Mouse (Mus musculus) neural tube, embryonic 12.5 days (tissue): Measurements from ENCODE around the gene Arhgef18. TPM values are rescaled to one million over a fixed set of nuclear protein-coding genes. Genes with fewer than 3 reads are reported as not detected.

Experiments
- ATAC-seq: fragments of 200-750 bp; cut with Nextera tagmentation; 2 replicates; pipeline ENCODE4 v1.8.0; 2017; ENCODE audit warnings: low read depth, mild to moderate bottlenecking, moderate TSS enrichment, moderate library complexity; ENCODE audit not compliant: low FRiP score
- H3K27ac ChIP-seq: fragments of 300-500 bp; sonication (generic); 2 replicates; pipeline ENCODE4 v1.5.1; 2016
- H3K27me3 ChIP-seq: fragments of 300-500 bp; sonication (generic); replicated peaks from 2 replicates; pipeline ENCODE4 v1.6.1; 2016; ENCODE audit warnings: mild to moderate bottlenecking
- H3K36me3 ChIP-seq: fragments of 300-500 bp; sonication (generic); 2 replicates; pipeline ENCODE4 v1.6.1; 2016; ENCODE audit warnings: mild to moderate bottlenecking
- H3K4me1 ChIP-seq: fragments of 300-500 bp; sonication (generic); 2 replicates; pipeline ENCODE4 v1.6.1; 2016
- H3K4me2 ChIP-seq: fragments of 300-500 bp; sonication (generic); replicated peaks from 2 replicates; pipeline ENCODE4 v1.6.1; 2016; ENCODE audit warnings: mild to moderate bottlenecking
- H3K4me3 ChIP-seq: fragments of 300-500 bp; sonication (generic); 2 replicates; pipeline ENCODE4 v1.5.1; 2016
- H3K9ac ChIP-seq: fragments of 300-500 bp; sonication (generic); 2 replicates; pipeline ENCODE4 v1.6.1; 2016; ENCODE audit warnings: mild to moderate bottlenecking
- H3K9me3 ChIP-seq: fragments of 300-500 bp; sonication (generic); 2 replicates; pipeline ENCODE4 v1.6.1; 2016; ENCODE audit warnings: mild to moderate bottlenecking
- WGBS: fragments of 180-500 bp; shearing (Covaris S2); methylation state at CpG from one replicate; pipeline ENCODE4 v1.1.7; 2016; 5-methylcytosine and 5-hydroxymethylcytosine counted together
- polyA plus RNA-seq: library from polyadenylated mRNA; unstranded; fragments of >200 nt; fragmentation: Nextera tagmentation; extraction: Ambion mirVana; gene quantifications from 2 replicates; pipeline ENCODE4 v1.2.1, GENCODE M21; 2016

The Arhgef18 gene
- polyA plus RNA-seq, 1 experiment from 2014 or later = 12.1 TPM

DNA sequence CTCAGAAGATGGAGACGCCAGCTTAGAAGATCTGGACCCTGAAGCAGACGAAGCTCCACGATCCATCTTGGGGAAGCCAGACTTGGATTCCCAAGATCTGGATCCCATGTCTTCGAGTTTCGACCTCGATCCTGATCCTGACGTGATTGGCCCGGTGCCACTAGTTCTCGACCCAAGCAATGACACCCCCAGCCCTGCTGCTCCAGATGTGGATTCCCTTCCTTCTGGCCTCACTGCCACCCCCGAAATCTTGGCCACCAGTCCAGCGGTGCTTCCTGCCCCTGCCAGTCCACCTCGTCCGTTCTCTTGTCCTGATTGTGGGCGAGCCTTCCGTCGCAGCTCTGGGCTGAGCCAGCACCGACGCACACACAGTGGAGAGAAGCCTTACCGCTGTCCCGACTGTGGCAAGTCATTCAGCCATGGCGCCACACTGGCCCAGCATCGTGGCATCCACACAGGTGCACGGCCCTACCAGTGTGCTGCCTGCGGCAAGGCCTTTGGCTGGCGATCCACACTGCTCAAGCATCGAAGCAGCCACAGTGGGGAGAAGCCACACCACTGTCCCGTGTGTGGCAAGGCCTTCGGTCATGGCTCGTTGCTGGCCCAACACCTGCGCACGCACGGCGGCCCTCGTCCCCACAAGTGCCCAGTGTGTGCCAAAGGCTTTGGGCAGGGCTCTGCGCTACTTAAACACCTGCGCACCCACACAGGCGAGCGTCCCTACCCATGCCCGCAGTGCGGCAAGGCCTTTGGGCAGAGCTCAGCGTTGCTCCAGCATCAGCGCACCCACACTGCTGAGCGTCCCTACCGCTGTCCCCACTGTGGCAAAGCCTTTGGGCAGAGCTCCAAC, 103.0 kb downstream of the Arhgef18 start:
- WGBS = 95% methylated on average over 44 of the region's 44 CpGs
- no peaks in the 10 kb centered on the region for H3K27me3 ChIP-seq
- H3K4me1 ChIP-seq = peaks cover 14% of the 10 kb centered on the region

GRCm38 (mm10) chr8:3496428-3496748, 103.6 kb downstream of the Arhgef18 start:
- no peak for ATAC-seq
- H3K4me2 ChIP-seq = no peak overlapping the region
- no peak overlapping the region for H3K27ac ChIP-seq
- H3K4me3 ChIP-seq = no peak overlapping the region
- no peak overlapping the region for H3K9ac ChIP-seq
- peaks cover 35% of the 10 kb centered on the region for H3K36me3 ChIP-seq
- WGBS = 93% methylated on average over 15 of the region's 15 CpGs
- H3K9me3 ChIP-seq = peaks cover 16% of the 10 kb centered on the region; the same call in 1 of the 2 replicates
- H3K4me1 ChIP-seq = peaks cover 20% of the 10 kb centered on the region
- no peaks in the 10 kb centered on the region for H3K27me3 ChIP-seq

More for the DNA sequence above, 103.0 kb downstream of the Arhgef18 start:
- H3K27ac ChIP-seq = no peak overlapping the region
- H3K4me2 ChIP-seq = no peak overlapping the region
- H3K9me3 ChIP-seq = peaks cover 16% of the 10 kb centered on the region; the same call in 1 of the 2 replicates
- peaks cover 35% of the 10 kb centered on the region for H3K36me3 ChIP-seq
- no peak overlapping the region for H3K9ac ChIP-seq
- ATAC-seq = no peak
- no peak overlapping the region for H3K4me3 ChIP-seq

GRCm38 (mm10) chr8:3498583-3498982, 105.8 kb downstream of the Arhgef18 start:
- Histone ChIP-seq H3K9ac (no peak overlapping the region), H3K4me1 (peaks cover 22% of the 10 kb centered on the region), H3K27ac (no peak overlapping the region), H3K4me3 (no peak overlapping the region), H3K27me3 (no peaks in the 10 kb centered on the region), H3K9me3 (peaks cover 16% of the 10 kb centered on the region; the same call in 1 of the 2 replicates), H3K36me3 (peaks cover 35% of the 10 kb centered on the region), H3K4me2 (no peak overlapping the region)
- ATAC-seq = no peak
- WGBS = 90% methylated on average over 3 of the region's 3 CpGs

DNA sequence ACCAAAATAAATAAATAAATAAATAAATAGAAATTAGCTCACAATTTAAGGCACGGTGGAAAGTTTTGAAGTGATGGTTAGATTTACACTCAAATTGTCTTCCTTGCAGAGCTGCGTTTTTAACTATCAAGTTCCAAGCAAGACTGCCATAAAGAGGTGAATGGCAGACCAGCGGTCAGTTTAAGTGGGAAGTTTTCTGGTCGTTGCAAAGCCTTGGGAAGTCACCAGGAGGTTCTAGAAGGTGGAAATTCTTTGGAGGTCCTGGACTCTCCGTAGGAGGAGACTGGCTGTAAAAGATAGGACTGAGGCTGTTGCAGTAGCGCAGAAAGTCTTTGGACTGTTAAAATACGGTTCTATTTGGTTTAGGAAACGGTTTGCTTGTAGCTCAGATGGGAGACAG, 106.9 kb downstream of the Arhgef18 start:
- peak; percentile 14 for ATAC-seq
- WGBS = 6% methylated on average over 8 of the region's 8 CpGs

GRCm38 (mm10) chr8:3500235-3501090, 107.7 kb downstream of the Arhgef18 start, which contains the start of gene Mcoln1:
Mcoln1 (plus strand) TSS chr8:3500457.
- peak within 1 kb of the TSS; percentile 82 for H3K4me2 ChIP-seq
- H3K9ac ChIP-seq = peak within 1 kb of the TSS; percentile 76
- WGBS = under 1% methylated on average over 70 of the region's 70 CpGs
- H3K4me3 ChIP-seq = peak within 1 kb of the TSS; percentile 76
- no peaks in the 10 kb centered on the region for H3K27me3 ChIP-seq
- H3K4me1 ChIP-seq = peaks cover 9% of the 10 kb centered on the region
- H3K27ac ChIP-seq = peak within 1 kb of the TSS; percentile 54
- peaks cover 11% of the 10 kb centered on the region; the same call in 1 of the 2 replicates for H3K9me3 ChIP-seq
- peaks cover 24% of the 10 kb centered on the region for H3K36me3 ChIP-seq
- ATAC-seq = peak; percentile 93

More for the DNA sequence above, 106.9 kb downstream of the Arhgef18 start:
- H3K4me2 ChIP-seq = peak overlapping the region; percentile 82
- peak overlapping the region; percentile 59 for H3K9ac ChIP-seq
- H3K4me3 ChIP-seq = peak overlapping the region; percentile 76
- H3K4me1 ChIP-seq = peaks cover 10% of the 10 kb centered on the region
- peak overlapping the region; percentile 54 for H3K27ac ChIP-seq
- H3K9me3 ChIP-seq = peaks cover 16% of the 10 kb centered on the region; the same call in 1 of the 2 replicates
- H3K27me3 ChIP-seq = no peaks in the 10 kb centered on the region
- H3K36me3 ChIP-seq = peaks cover 31% of the 10 kb centered on the region

GRCm38 (mm10) chr8:3502217-3502616, 109.4 kb downstream of the Arhgef18 start:
- peaks cover 9% of the 10 kb centered on the region for H3K4me1 ChIP-seq
- H3K27me3 ChIP-seq = no peaks in the 10 kb centered on the region
- no peak overlapping the region for H3K4me2 ChIP-seq
- H3K9ac ChIP-seq = peak overlapping the region; percentile 17; the same call in 1 of the 2 replicates
- no peak overlapping the region for H3K27ac ChIP-seq
- peaks cover 24% of the 10 kb centered on the region for H3K36me3 ChIP-seq
- 69% methylated on average over 4 of the region's 4 CpGs for WGBS
- no peaks in the 10 kb centered on the region for H3K9me3 ChIP-seq
- H3K4me3 ChIP-seq = no peak overlapping the region
- no peak for ATAC-seq

Other genes starting within 250 kb of the Arhgef18 start
- 53.7 and 55.6 TPM in 2 replicates for gene Insr, start 113.4 kb upstream of the Arhgef18 start, polyA plus RNA-seq
- 0.13 TPM in 1 of 2 replicates, not detected in the other for gene A430078G23Rik, start 39.6 kb upstream of the Arhgef18 start, polyA plus RNA-seq
- gene Pex11g, start 74.7 kb downstream of the Arhgef18 start, polyA plus RNA-seq = 3.4 and 4.2 TPM in 2 replicates
- 0.22 TPM in 1 of 2 replicates, not detected in the other for gene Tex45, start 77.9 kb downstream of the Arhgef18 start, polyA plus RNA-seq
- 81.8 and 87.0 TPM in 2 replicates for gene Zfp358, start 100.1 kb downstream of the Arhgef18 start, polyA plus RNA-seq
- 74.4 and 78.9 TPM in 2 replicates for gene Mcoln1, start 107.5 kb downstream of the Arhgef18 start, polyA plus RNA-seq
- gene Pnpla6, start 122.4 kb downstream of the Arhgef18 start, polyA plus RNA-seq = 31.2 and 33.9 TPM in 2 replicates
- gene C330021F23Rik, start 175.0 kb downstream of the Arhgef18 start, polyA plus RNA-seq = 1.3 and 1.8 TPM in 2 replicates
- gene Camsap3, start 194.3 kb downstream of the Arhgef18 start, polyA plus RNA-seq = 22.0 and 28.0 TPM in 2 replicates
- gene Xab2, start 228.3 kb downstream of the Arhgef18 start, polyA plus RNA-seq = 62.3 and 67.2 TPM in 2 replicates
- gene Pet100, start 228.5 kb downstream of the Arhgef18 start, polyA plus RNA-seq = 129 and 134 TPM in 2 replicates
- 0.37 and 0.40 TPM in 2 replicates for gene Pcp2, start 232.5 kb downstream of the Arhgef18 start, polyA plus RNA-seq
- 24.5 and 26.5 TPM in 2 replicates for gene Stxbp2, start 237.9 kb downstream of the Arhgef18 start, polyA plus RNA-seq